Mouse (Mus musculus) liver, adult 2 months (tissue): ENCODE measurements around the gene Pif1.

Experiments
- CTCF ChIP-seq: fragments of 200-500 bp; IDR thresholded peaks from 2 replicates; pipeline ENCODE4 v1.5.1; 2011; ENCODE audit warnings: low read depth, low read length, control low read depth
- POLR2A ChIP-seq: fragments of 200-500 bp; IDR thresholded peaks from 2 replicates; pipeline ENCODE4 v1.6.1; 2011; ENCODE audit warnings: low read length, control low read depth; ENCODE audit not compliant: insufficient read depth; ENCODE audit errors: extremely low read depth

DNA sequence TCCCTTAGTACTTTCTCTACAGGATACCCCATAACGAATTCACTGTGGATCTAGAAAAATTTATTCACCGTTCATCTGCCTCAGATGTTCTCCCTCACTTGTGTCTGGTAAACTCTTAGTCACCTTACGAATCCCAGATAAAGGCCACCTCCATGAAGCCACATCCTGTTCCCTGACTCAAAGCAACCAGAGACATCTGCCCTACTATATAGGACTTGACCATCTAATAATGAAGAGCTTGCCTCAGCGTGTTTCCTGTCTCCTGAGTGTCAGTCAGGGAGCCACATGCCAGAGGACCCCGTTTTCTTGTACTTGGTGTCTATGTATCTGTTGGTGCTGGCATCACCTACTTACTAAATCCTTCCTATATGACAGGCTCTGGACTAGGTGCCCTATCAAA lies 37.3 kb upstream of the Pif1 start:
- TF ChIP-seq POLR2A (no peak), CTCF (no peak)
